Mouse (Mus musculus) frontal cortex, postnatal 14 days (tissue): ENCODE data around the gene Dcaf10.
A peak's percentile ranks its signal among the peaks of the same experiment; 100 is the strongest.
"Not testable (repeated sequence)": the region's sequence is repeated elsewhere in the genome, so short reads cannot be mapped to it uniquely, and the experiment has no call there.

Source experiments
- DNase-seq, 2 experiments: peaks; one replicate each; pipeline ENCODE4 v3.0.0; 2022; ENCODE audit warnings: low spot score in 2 of 2

The Dcaf10 gene

DNA sequence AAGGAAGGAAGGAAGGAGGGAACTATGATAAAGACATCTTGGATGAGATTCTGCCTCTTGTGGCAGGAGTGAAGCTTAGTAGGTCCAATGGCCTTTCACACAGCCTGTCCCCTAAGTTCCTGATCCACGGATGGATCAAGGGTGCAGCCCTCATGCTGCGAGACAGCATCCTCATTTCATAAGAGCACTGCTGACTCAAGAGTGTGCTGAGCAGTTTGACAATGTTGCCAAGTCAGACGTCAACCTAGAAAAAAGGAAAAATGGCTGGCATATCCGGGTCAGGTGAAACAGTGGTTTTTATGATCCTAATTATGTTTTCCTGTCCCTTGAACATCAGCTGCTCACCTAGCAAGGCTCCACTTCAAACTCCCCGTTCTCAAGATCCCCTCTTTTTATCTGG, 51.8 kb downstream of the Dcaf10 start:
- DNase-seq = no peak

DNA sequence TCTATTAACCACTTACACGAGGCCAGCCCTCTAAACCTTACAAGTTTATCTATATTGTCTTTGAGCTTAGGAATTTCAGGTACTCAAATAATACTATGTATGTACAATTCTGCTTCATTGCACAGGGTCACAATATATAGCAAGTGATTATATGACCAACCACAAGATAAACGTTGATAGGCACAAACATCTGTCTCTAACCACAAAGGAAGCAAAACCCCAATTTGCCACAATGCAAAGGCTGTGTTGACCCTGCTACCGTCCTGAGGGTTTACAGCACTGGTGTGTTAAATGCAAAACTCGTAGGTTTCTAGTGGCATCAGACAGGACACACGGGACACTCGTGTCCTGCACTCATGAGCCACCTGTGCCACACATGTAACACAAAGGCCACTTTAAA, 54.3 kb downstream of the Dcaf10 start:
- DNase-seq = not testable (repeated sequence)

- not testable (repeated sequence) for DNase-seq
Measured at GRCm38 (mm10) chr4:45398315-45398714, 56.4 kb downstream of the Dcaf10 start.

DNA sequence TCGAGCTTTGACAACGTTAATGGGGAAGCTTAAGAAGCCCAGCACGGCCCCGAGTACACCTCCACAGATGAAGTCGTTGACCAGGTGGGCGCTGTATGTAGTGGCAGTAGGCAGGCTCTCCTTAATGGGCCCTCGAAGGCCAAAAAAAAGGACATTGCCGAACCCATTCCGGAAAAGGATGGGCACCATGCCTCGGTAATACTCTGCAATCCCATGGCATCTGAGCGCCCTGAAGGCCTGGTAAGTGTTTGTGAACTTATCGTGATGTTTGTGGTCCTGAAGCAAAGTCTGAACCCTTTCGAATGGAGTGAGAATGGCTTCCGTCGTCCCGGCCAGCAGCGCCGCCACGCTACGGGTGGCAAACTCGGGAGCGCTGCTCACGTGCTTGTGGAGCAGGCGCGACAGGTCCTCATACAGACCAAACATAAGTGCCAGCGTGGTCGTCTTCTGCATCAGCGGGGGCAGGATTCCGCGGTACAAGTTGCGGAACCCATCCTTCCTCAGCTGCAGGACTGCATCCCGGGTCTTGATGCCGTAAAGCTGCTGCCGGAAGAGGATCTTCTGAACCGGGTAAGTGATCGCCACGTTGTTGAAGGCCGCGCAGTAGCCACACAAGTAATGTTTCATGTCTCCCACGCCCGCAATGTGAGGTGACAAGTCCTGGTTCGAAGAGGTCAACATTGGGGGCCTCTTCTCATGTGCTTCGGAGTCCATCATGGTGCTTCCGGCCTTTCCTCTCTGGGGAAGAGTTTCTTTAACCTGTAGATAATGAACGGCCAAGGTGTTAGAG, 57.7 kb downstream of the Dcaf10 start:
- no peak for DNase-seq

GRCm38 (mm10) chr4:45402281-45402680, 60.4 kb downstream of the Dcaf10 start:
- no peak for DNase-seq

DNA sequence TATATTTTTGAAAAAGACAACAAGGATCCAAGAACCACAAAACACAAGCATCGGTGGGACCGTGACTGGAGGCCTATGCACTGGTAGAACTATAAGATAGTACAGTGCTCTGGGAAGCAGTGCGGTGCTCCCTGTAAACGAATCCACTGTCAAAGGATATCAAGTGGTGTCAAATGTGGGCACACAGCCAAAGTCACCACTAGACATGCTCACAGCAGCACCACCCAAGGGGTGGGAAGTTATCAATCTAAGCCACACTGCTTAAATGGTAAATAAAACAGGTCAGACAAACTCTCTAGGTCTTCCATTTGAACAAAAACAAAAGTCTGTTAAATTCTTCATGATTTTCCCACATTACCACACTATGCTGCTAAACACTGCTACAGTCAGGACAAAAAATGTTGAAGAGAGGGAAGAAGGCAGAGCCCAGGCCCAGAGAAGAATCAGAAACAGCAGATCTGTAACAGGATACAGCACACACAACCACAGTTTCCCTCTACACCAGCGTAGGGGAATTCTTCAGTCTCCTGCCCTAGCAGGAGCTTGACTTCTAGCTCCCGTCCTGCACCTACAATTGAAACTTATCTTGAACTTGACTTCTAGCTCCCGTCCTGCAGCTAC, 61.1 kb downstream of the Dcaf10 start:
- no peak for DNase-seq

DNA sequence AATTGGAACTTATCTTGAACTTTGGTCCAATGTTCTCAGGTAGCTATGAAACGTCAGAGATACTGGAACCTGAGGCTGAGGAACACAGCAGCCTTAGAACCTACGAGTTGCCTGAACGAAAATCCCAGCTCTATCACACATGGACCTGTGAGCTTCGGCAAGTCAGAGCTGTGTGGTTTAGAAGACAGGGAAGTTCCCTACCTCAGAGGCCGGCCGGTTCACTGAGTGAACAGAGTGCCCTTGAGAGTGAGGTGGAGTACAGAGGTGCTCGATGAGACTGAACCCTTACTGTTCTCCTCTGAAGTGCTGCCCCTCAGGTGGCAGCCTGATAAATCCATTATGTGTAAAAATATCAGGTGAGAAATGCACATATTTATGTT, 61.6 kb downstream of the Dcaf10 start:
- no peak for DNase-seq

- no peak for DNase-seq
Measured at GRCm38 (mm10) chr4:45404086-45404485, 62.2 kb downstream of the Dcaf10 start.

GRCm38 (mm10) chr4:45405315-45405714, 63.4 kb downstream of the Dcaf10 start:
- DNase-seq = no peak

DNA sequence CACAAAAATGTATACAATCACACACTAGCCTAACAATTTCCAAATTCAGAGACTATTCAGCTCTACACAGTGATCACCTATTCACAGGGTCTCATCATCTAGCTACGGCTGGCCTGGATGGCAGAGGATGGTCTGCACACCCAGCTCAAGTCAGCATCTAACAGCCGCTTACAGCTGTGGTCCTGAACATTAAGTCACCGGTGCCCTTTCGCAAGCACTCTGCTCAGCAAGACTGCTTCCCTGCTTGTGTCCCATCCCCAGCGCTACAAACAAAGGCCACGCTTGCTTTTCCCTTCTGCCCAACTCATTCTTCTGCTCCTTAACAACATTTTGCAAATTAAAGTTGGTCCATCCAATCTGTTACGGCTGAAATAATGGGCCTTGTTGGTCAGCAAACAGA, 64.5 kb downstream of the Dcaf10 start:
- DNase-seq = no peak

GRCm38 (mm10) chr4:45407001-45407702, 65.3 kb downstream of the Dcaf10 start:
- no peak for DNase-seq

DNA sequence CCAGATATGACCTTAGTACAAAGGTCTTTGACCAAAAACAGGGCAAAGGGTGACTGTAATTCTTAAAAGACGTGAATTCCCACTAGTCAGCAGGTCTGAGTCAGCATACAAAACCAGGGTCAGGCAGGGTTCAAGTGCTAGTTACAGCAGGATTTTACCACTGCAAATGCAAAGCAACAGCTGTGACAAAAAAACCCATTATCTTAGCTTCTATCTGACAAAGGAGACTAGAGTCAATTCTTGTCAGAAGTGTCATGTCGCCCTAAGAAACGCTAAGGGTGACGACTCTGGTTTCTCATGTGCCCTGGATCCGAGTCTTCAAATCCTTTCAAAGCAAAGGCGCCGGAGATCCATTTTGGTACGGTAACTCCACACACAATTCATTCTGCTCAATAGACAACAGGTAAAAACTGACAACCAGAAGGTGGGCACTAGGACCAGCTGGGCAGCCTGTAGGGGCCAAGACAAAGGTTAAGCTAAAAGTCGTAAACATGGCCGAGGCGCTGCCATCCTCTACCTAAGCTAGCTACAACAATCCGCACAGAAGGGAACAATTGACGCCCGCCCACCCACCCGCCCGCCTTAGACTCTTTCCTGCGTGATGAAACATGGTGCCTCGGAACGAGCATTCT, 65.9 kb downstream of the Dcaf10 start:
- no peak for DNase-seq

GRCm38 (mm10) chr4:45408427-45409132, 66.7 kb downstream of the Dcaf10 start, which contains the start of gene Slc25a51:
Slc25a51 (minus strand) TSS chr4:45408766.
- peak; percentile 71 to 81 for DNase-seq

DNA sequence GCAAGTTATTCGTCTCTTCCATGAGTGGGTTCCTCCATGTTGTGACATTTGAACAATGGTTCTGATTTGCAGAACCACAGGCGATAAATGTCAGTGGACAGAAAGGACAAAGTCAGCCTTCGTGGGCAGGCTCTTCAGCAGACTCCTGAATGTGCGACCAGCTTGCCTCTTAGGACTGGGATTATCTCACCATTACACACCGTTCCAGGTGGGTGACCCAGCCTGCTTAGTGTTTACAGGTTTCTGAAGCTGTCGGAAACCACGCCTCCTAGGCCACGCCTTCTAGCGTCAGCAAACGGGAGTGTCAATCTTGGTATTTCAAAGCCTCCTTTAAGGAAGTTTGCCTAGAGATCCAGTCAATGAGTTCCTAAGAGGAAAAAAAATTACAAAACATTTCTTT, 67.4 kb downstream of the Dcaf10 start:
- DNase-seq = peak in 1 of 2 experiments; percentile 33

- DNase-seq = no peak
Measured at GRCm38 (mm10) chr4:45411181-45411790, 69.4 kb downstream of the Dcaf10 start.

- no peak for DNase-seq
Measured at GRCm38 (mm10) chr4:45412433-45413192, 70.7 kb downstream of the Dcaf10 start.

GRCm38 (mm10) chr4:45413674-45414338, 71.9 kb downstream of the Dcaf10 start:
- no peak for DNase-seq

DNA sequence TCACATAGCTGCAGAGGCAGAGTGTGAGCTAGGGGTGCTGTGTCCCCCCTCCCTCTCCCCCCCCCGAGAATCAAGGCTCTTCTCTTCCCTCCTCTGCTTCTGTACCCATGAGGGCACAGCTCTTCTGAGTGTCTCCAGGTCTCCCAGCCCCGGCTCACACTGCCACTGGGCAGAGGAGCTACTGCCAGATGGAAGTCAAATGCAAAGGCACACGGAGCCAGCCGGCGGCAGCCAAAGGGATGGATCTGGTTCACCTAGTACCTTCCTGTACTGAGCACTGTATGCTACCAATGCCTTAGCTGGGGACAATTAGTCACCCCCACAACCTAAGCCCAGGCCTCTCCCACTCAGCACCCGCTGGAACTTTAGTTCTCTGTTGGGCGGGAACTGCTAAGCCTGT, 74.4 kb downstream of the Dcaf10 start:
- no peak for DNase-seq

- peak in 1 of 2 experiments; percentile 39 for DNase-seq
Measured at GRCm38 (mm10) chr4:45418229-45418950, 76.5 kb downstream of the Dcaf10 start.
